Comparison of ENCODE assay signal across 8 mouse cellular contexts in the genomic region with DNA sequence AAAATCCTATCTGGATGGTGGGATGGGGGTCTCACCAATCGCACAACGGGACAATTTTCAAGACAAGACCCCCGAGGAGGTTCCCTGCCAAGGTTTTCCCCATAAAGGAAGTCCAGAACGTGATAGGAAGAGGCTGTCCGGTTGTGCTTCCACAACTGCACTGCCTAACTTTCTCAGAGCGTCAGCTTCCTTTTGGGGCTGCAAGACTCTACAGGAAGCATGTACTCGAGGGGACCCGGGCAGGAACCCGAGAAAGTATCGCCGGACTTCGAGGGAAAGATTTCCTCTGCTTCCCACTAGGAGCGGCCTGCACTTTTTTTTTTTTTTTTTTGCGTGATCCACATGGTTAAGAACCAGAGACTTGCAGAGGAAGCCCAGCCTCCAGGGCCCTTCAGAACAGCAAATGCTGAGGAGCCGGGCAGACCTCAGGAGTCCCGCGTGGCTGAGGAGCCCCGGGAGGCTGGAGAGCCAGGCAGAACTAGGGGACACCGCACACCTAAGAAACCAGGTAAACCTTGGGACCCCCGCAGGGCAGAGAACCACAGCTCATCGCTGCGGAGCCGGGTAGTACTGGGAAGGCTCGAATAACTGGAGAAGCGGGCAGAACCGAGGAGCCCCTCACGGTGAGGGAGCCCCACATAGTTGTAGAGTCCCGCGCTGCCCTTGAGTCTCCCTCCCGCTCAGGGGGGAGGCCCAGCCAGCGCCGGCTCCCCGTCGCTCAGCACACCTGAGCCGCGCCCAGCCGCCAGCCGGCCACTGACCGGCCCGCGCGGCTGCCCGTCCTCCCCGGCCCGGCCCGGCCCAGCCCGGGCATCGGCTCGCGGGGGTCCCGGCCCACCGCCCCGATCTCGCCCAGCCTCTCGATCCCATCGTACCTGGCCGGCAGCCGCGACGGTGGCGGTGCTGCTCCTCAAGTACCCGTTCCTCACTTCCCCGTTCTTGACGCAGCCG. TPM values are rescaled to one million over a fixed set of nuclear protein-coding genes. Genes with fewer than 3 reads are reported as not detected.
DNase-seq lines count a peak whose midpoint lies in the region; ATAC-seq and TF ChIP-seq lines count a peak whose summit lies in the region.

No protein-coding gene starts in this region.

- H3K4me3 ChIP-seq in intestine, embryonic 16.5 days (ENCODE audit: low read length) = peak overlapping the region; percentile 99
- H3K4me3 ChIP-seq in liver, adult 2 months (ENCODE audit: insufficient read depth, low read depth, low read length) = peak overlapping the region; percentile 96

- peak overlapping the region; percentile 98 for H3K9ac ChIP-seq in intestine, embryonic 16.5 days (ENCODE audit: low read depth, low read length)
- peak overlapping the region; percentile 92 for H3K9ac ChIP-seq in liver, adult 2 months (ENCODE audit: low read depth, low read length)

- no peaks in the 10 kb centered on the region for H3K36me3 ChIP-seq in intestine, embryonic 16.5 days (ENCODE audit: control insufficient read depth, insufficient read depth, low read length)
- H3K36me3 ChIP-seq in liver, adult 2 months (ENCODE audit: control insufficient read depth, insufficient read depth, low read length) = no peaks in the 10 kb centered on the region

- peak; percentile 49 for ATAC-seq in intestine, embryonic 16.5 days

- no peaks in the 10 kb centered on the region for H3K27me3 ChIP-seq in intestine, embryonic 16.5 days (replicated peaks; ENCODE audit: control insufficient read depth, insufficient read depth, low read length)
- no peaks in the 10 kb centered on the region for H3K27me3 ChIP-seq in liver, adult 2 months (ENCODE audit: control insufficient read depth, insufficient read depth, low read length)

- peak overlapping the region; percentile 93 for H3K27ac ChIP-seq in intestine, embryonic 16.5 days (ENCODE audit: low read length)
- peak overlapping the region; percentile 73 for H3K27ac ChIP-seq in liver, adult 2 months (replicated peaks; ENCODE audit: insufficient read depth, low read depth, low read length)

- H3K9me3 ChIP-seq in intestine, embryonic 16.5 days (ENCODE audit: control insufficient read depth, low read length) = no peaks in the 10 kb centered on the region

- TF ChIP-seq POLR2A in liver, adult 2 months (IDR thresholded peaks at IDR 0.05; ENCODE audit: extremely low read depth, insufficient read depth, low read length) = no peak

- peak; percentile 24 for DNase-seq in layer of hippocampus, adult 11-12 months (ENCODE audit: low spot score)
- no peak for DNase-seq in layer of hippocampus, adult 9-10 months (ENCODE audit: low spot score)
- DNase-seq in cerebellum, adult 9-11 months = peak; percentile 70
- DNase-seq in gastrocnemius, adult 8-10 months (ENCODE audit: low spot score in 2 of 2) = peak; percentile 8
- DNase-seq in liver, adult 2 months (ENCODE audit: extremely low read depth, low read depth, low spot score) = no peak
- peak; percentile 46 for DNase-seq in naive thymus-derived CD4-positive, alpha-beta T cell, adult 2 months (ENCODE audit: low read depth)
- peak; percentile 30 for DNase-seq in thymus, postnatal 25 days

- peak overlapping the region; percentile 86 for H3K4me2 ChIP-seq in intestine, embryonic 16.5 days (ENCODE audit: low read depth, low read length)

- WGBS in intestine, embryonic 16.5 days = under 1% methylated on average over 55 of the region's 65 CpGs
- under 1% methylated on average over 56 of the region's 65 CpGs for WGBS in liver, adult 2 months

- TF ChIP-seq CTCF in liver, adult 2 months (IDR thresholded peaks at IDR 0.05; ENCODE audit: low read depth, low read length) = no peak

- H3K4me1 ChIP-seq in intestine, embryonic 16.5 days (ENCODE audit: control insufficient read depth, insufficient read depth, low read length) = peaks cover 10% of the 10 kb centered on the region
- peaks cover 10% of the 10 kb centered on the region for H3K4me1 ChIP-seq in liver, adult 2 months (ENCODE audit: control insufficient read depth, insufficient read depth, low read length)

- H3K79me2 ChIP-seq in liver, adult 2 months (ENCODE audit: control insufficient read depth, insufficient read depth, low read length) = peaks cover 12% of the 10 kb centered on the region

RNA-seq across cellular contexts. Expression of a gene that starts 0.7 kb away (rescaled TPM):
- 1 to 10 TPM; 4.7 to 5.6 (median 5.3) TPM for total RNA-seq in gastrocnemius, adult 8-10 months (2022)
- 126 and 133 TPM in 2 replicates for polyA plus RNA-seq in intestine, embryonic 16.5 days (2015; fragmentation: Nextera tagmentation; extraction: Ambion mirVana)
- 13.8 and 14.4 TPM in 2 replicates for total RNA-seq in liver, adult 2 months (2014; rRNA removed)
- polyA plus RNA-seq in liver, adult 2 months (2012; rRNA removed) = 4.3 and 6.5 TPM in 2 replicates

RNA-seq across cellular contexts. Expression of a gene that starts 56.2 kb away (rescaled TPM):
- 100 to 1,000 TPM; 143 to 183 (median 163) TPM for total RNA-seq in gastrocnemius, adult 8-10 months (2022)
- 258 and 261 TPM in 2 replicates for polyA plus RNA-seq in intestine, embryonic 16.5 days (2015; fragmentation: Nextera tagmentation; extraction: Ambion mirVana)
- total RNA-seq in liver, adult 2 months (2014; rRNA removed) = 25.3 and 29.7 TPM in 2 replicates
- polyA plus RNA-seq in liver, adult 2 months (2012; rRNA removed) = 11.1 and 15.6 TPM in 2 replicates

RNA-seq across cellular contexts. Expression of a gene that starts 56.4 kb away (rescaled TPM):
- 1 to 10 TPM; 4.2 to 6.2 (median 5.3) TPM for total RNA-seq in gastrocnemius, adult 8-10 months (2022)
- polyA plus RNA-seq in intestine, embryonic 16.5 days (2015; fragmentation: Nextera tagmentation; extraction: Ambion mirVana) = 43.9 and 52.0 TPM in 2 replicates
- 8.4 and 10.3 TPM in 2 replicates for total RNA-seq in liver, adult 2 months (2014; rRNA removed)
- polyA plus RNA-seq in liver, adult 2 months (2012; rRNA removed) = 4.9 and 11.1 TPM in 2 replicates

Comparison
In these comparisons a context has a peak if more than half of its experiments do, and no peak if none do; other contexts are left out.
1. DNase-seq: peak in layer of hippocampus, adult 11-12 months (single experiment), cerebellum, adult 9-11 months (single experiment), gastrocnemius, adult 8-10 months (2 of 2), naive thymus-derived CD4-positive, alpha-beta T cell, adult 2 months (single experiment) and thymus, postnatal 25 days (single experiment); none in layer of hippocampus, adult 9-10 months (single experiment) and liver, adult 2 months (single experiment).